Mouse (Mus musculus): ENCODE results near the gene Ifng. TPM values are rescaled to one million over a fixed set of nuclear protein-coding genes. Genes with fewer than 3 reads are reported as not detected.

The Ifng gene
- polyA plus RNA-seq, 1 experiment from 2014 or later = not detected

Other genes with a start within 250 kb of the Ifng start
- not detected in 2 replicates for gene Il22, start 236.1 kb upstream of the Ifng start, polyA plus RNA-seq (2014; fragmentation: Nextera tagmentation; extraction: Ambion mirVana)
- not detected in 2 replicates for gene Gm32717, start 200.3 kb upstream of the Ifng start, polyA plus RNA-seq (2014; fragmentation: Nextera tagmentation; extraction: Ambion mirVana)
- not detected in 2 replicates for gene Gm32802, start 182.4 kb upstream of the Ifng start, polyA plus RNA-seq (2014; fragmentation: Nextera tagmentation; extraction: Ambion mirVana)
- gene Iltifb, start 146.0 kb upstream of the Ifng start, polyA plus RNA-seq (2014; fragmentation: Nextera tagmentation; extraction: Ambion mirVana) = not detected in 2 replicates
- gene Gm9040, start 114.1 kb upstream of the Ifng start, polyA plus RNA-seq (2014; fragmentation: Nextera tagmentation; extraction: Ambion mirVana) = not detected in 2 replicates
- not detected in 2 replicates for gene Gm9044, start 108.6 kb upstream of the Ifng start, polyA plus RNA-seq (2014; fragmentation: Nextera tagmentation; extraction: Ambion mirVana)
- gene Gm9045, start 103.2 kb upstream of the Ifng start, polyA plus RNA-seq (2014; fragmentation: Nextera tagmentation; extraction: Ambion mirVana) = not detected in 2 replicates
- not detected in 2 replicates for gene Gm9046, start 97.8 kb upstream of the Ifng start, polyA plus RNA-seq (2014; fragmentation: Nextera tagmentation; extraction: Ambion mirVana)
- 0.10 TPM in 1 of 2 replicates, not detected in the other for gene Gm9048, start 92.4 kb upstream of the Ifng start, polyA plus RNA-seq (2014; fragmentation: Nextera tagmentation; extraction: Ambion mirVana)
- not detected in 2 replicates for gene Gm9049, start 86.9 kb upstream of the Ifng start, polyA plus RNA-seq (2014; fragmentation: Nextera tagmentation; extraction: Ambion mirVana)